Mouse (Mus musculus): ENCODE measurements around the gene Fgfr2. TPM values are rescaled to one million over a fixed set of nuclear protein-coding genes. Genes with fewer than 3 reads are reported as not detected.

The Fgfr2 gene
- total and polyA plus RNA-seq, 2 experiments from 2014 or later: 12.1 to 32.6 TPM

DNA sequence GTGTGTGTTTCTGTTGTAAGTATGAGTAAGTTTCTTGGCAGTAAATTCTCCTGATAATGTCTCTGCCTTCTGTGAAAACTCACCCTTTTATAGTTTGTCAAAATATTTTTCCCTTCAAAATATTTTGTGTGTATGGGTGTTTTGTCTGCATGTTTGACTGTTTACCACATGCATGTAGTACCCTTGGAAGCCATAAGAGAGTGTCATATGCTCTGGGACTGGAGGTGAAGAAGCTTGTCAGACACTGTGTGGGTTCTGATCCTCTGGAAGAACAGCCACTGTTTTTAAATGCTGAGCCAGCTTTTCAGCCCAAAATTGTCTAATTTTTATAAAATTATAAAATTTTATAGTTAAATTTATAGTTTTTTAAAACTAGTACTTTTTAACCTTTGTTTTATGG lies 188.4 kb downstream of the Fgfr2 start:
- no peak overlapping the region for H3K9ac ChIP-seq (replicated peaks; ENCODE audit: low read length, poor library complexity, severe bottlenecking)
- ATAC-seq (ENCODE audit: low FRiP score): no peak
- H3K36me3 ChIP-seq (ENCODE audit: insufficient read depth, low read length): no peaks in the 10 kb centered on the region
- H3K4me1 ChIP-seq (ENCODE audit: insufficient read depth, low read length): no peaks in the 10 kb centered on the region
- H3K4me2 ChIP-seq (ENCODE audit: low read depth, low read length, poor library complexity, severe bottlenecking): no peak overlapping the region
- no peak overlapping the region for H3K4me3 ChIP-seq (ENCODE audit: low read depth, low read length)
- no peaks in the 10 kb centered on the region for H3K9me3 ChIP-seq (ENCODE audit: low read length)
- TF ChIP-seq CTCF (IDR thresholded peaks at IDR 0.05): peak; percentile 41
- no peak for DNase-seq (ENCODE audit: low spot score)
- no peaks in the 10 kb centered on the region for H3K27me3 ChIP-seq (ENCODE audit: insufficient read depth, low read length)
- H3K27ac ChIP-seq (ENCODE audit: low read depth, low read length): no peak overlapping the region

DNA sequence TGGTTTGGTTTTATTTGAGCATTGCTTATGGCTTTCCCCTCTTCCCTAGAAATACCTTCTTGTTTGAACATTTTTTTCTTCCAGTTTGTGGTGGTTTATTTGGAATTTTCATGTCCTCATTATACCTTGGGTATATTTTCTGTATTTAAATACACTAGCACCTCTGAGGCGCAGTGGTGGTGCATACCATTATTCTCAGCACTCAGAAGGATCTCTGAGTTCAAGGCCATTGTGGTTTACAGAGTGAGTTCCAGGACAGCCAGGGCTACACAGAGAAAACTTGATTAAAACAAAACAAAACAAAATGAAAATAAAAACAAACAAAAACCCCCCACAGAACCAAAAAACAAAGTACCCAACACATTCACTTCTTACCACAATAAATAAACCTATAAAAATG lies 189.8 kb downstream of the Fgfr2 start:
- no peak overlapping the region for H3K9ac ChIP-seq (replicated peaks; ENCODE audit: low read length, poor library complexity, severe bottlenecking)
- H3K4me3 ChIP-seq (ENCODE audit: low read depth, low read length): no peak overlapping the region
- H3K27me3 ChIP-seq (ENCODE audit: insufficient read depth, low read length): no peaks in the 10 kb centered on the region
- no peaks in the 10 kb centered on the region for H3K36me3 ChIP-seq (ENCODE audit: insufficient read depth, low read length)
- H3K4me1 ChIP-seq (ENCODE audit: insufficient read depth, low read length): no peaks in the 10 kb centered on the region
- WGBS: 76% methylated on average over 1 of the region's 1 CpGs
- H3K27ac ChIP-seq (ENCODE audit: low read depth, low read length): no peak overlapping the region
- TF ChIP-seq CTCF (IDR thresholded peaks at IDR 0.05): no peak
- no peak for ATAC-seq (ENCODE audit: low FRiP score)
- no peaks in the 10 kb centered on the region for H3K9me3 ChIP-seq (ENCODE audit: low read length)
- no peak for DNase-seq (ENCODE audit: low spot score)
- no peak overlapping the region for H3K4me2 ChIP-seq (ENCODE audit: low read depth, low read length, poor library complexity, severe bottlenecking)

DNA sequence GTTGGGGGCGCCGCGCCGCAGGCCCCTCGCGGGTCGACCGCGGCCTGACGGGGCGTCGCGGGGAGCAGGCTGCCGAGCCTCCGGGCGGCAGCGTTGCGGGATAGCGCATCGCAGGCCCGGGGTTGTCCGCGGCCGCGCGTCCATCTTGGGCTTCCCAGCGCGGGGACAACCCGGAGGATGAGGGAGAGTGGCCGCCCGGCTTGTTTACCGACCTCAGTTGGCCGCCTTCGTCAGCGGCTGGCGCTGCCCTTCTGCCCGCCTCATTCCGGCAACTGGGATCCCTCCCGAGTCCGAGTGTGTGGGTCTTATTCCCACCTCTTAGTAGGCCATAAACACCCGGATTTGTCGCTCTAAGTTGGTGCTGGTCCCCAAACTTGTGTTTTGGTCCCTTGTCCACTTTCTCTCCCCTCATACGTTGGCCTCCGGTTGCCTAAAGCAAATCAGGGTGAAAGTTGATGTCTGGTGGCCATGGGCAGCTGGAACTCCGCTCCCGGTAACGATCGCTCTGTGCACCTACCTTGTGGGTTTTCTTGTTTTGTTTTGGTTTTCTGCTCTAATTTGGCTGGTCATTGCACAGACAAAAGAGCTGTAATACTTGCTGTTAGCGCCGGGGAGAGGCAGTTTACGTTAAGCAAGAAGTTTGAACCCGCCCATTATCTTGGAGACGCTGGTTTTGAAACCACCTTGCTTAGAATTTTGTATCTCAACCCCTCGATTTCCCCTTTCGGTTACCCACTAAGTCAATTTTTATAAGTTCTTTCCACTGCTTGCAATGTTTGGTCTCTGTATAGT lies 191.4 kb downstream of the Fgfr2 start:
- no peaks in the 10 kb centered on the region for H3K9me3 ChIP-seq (ENCODE audit: low read length)
- H3K4me3 ChIP-seq (ENCODE audit: low read depth, low read length): peak overlapping the region; percentile 95
- H3K4me2 ChIP-seq (ENCODE audit: low read depth, low read length, poor library complexity, severe bottlenecking): peak overlapping the region; percentile 58
- ATAC-seq (ENCODE audit: low FRiP score) (peak; percentile 39; the same call in 1 of the 2 replicates), DNase-seq (ENCODE audit: low spot score) (peak; percentile 24)
- no peaks in the 10 kb centered on the region for H3K27me3 ChIP-seq (ENCODE audit: insufficient read depth, low read length)
- no peaks in the 10 kb centered on the region for H3K36me3 ChIP-seq (ENCODE audit: insufficient read depth, low read length)
- H3K9ac ChIP-seq (replicated peaks; ENCODE audit: low read length, poor library complexity, severe bottlenecking): peak overlapping the region; percentile 95
- WGBS: under 1% methylated on average over 52 of the region's 55 CpGs
- peak overlapping the region; percentile 99 for H3K27ac ChIP-seq (ENCODE audit: low read depth, low read length)
- TF ChIP-seq CTCF (IDR thresholded peaks at IDR 0.05): no peak
- no peaks in the 10 kb centered on the region for H3K4me1 ChIP-seq (ENCODE audit: insufficient read depth, low read length)

DNA sequence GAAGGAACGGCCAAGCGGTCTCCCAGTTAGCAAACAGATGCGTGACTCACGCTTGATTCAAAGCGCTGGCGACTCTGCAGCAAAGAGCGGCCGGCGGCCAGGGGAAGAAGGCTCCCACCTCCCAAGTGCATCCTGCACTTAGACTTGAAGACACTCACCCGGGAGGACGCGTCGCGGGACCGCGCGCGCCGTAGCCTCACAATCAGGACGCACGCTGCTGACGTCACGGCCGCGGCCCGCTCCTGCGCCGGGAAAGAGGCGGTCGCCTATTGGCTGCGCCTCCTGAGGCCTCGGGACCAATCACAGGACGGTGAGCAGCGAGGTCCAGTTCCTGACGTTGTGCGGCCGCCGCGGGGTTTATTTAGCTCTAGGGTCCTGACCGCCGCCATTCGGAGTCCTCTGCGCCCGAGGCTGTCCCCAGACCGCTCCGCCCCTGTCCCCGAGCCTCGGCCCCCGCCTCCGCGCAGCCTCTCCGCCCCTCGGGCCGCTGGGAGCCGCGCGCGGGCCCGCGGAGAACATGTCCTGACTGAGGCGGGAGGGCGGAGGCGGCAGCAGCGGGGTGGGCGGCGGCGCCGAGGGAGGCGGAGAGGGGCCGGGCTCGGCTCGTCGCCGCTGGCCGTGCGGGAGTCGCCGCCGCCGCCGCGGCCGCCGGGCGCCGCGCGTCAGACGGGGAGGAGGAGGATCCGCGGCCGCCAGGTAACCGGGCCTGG lies 192.1 kb downstream of the Fgfr2 start, which contains the start of gene Zranb1:
Gene Zranb1 (plus strand): TSS at position 293 of the 710 bp plus-strand sequence.
- H3K27me3 ChIP-seq (ENCODE audit: insufficient read depth, low read length): no peaks in the 10 kb centered on the region
- no peak for TF ChIP-seq CTCF (IDR thresholded peaks at IDR 0.05)
- H3K27ac ChIP-seq (ENCODE audit: low read depth, low read length): peak within 1 kb of the TSS; percentile 99
- WGBS: under 1% methylated on average over 61 of the region's 93 CpGs
- peak within 1 kb of the TSS; percentile 95 for H3K4me3 ChIP-seq (ENCODE audit: low read depth, low read length)
- DNase-seq (ENCODE audit: low spot score) (peak; percentile 99), ATAC-seq (ENCODE audit: low FRiP score) (peak; percentile 100)
- peak within 1 kb of the TSS; percentile 95 for H3K9ac ChIP-seq (replicated peaks; ENCODE audit: low read length, poor library complexity, severe bottlenecking)
- H3K4me2 ChIP-seq (ENCODE audit: low read depth, low read length, poor library complexity, severe bottlenecking): peak within 1 kb of the TSS; percentile 58
- H3K36me3 ChIP-seq (ENCODE audit: insufficient read depth, low read length): no peaks in the 10 kb centered on the region
- H3K9me3 ChIP-seq (ENCODE audit: low read length): no peaks in the 10 kb centered on the region
- no peaks in the 10 kb centered on the region for H3K4me1 ChIP-seq (ENCODE audit: insufficient read depth, low read length)

DNA sequence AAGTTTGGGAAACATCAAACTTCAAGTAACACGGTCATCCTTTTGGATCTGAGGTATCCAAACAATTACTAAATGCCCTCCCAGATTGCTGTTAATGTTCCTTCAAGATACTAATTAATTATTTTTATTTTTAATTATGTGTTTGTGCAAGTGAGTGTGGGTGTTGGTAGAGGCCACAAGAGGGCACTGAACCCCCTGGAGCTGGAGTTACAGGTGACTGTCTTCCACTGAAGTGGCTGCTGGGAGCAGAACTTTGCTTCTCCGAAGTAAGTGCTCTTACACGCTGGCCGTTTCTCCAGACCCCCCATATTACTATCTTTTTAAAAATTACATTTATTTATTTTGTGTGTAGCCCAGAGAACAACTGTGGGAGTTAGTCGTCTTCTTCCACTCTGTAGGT lies 193.1 kb downstream of the Fgfr2 start:
- peak; percentile 43 for TF ChIP-seq CTCF (IDR thresholded peaks at IDR 0.05)
- no peaks in the 10 kb centered on the region for H3K27me3 ChIP-seq (ENCODE audit: insufficient read depth, low read length)
- no peak for DNase-seq (ENCODE audit: low spot score)
- H3K4me1 ChIP-seq (ENCODE audit: insufficient read depth, low read length): no peaks in the 10 kb centered on the region
- H3K4me2 ChIP-seq (ENCODE audit: low read depth, low read length, poor library complexity, severe bottlenecking): peak overlapping the region; percentile 54
- peak overlapping the region; percentile 95 for H3K4me3 ChIP-seq (ENCODE audit: low read depth, low read length)
- no peaks in the 10 kb centered on the region for H3K36me3 ChIP-seq (ENCODE audit: insufficient read depth, low read length)
- 87% methylated on average over 5 of the region's 5 CpGs for WGBS
- no peak for ATAC-seq (ENCODE audit: low FRiP score)
- H3K9me3 ChIP-seq (ENCODE audit: low read length): no peaks in the 10 kb centered on the region
- H3K27ac ChIP-seq (ENCODE audit: low read depth, low read length): no peak overlapping the region
- no peak overlapping the region for H3K9ac ChIP-seq (replicated peaks; ENCODE audit: low read length, poor library complexity, severe bottlenecking)

DNA sequence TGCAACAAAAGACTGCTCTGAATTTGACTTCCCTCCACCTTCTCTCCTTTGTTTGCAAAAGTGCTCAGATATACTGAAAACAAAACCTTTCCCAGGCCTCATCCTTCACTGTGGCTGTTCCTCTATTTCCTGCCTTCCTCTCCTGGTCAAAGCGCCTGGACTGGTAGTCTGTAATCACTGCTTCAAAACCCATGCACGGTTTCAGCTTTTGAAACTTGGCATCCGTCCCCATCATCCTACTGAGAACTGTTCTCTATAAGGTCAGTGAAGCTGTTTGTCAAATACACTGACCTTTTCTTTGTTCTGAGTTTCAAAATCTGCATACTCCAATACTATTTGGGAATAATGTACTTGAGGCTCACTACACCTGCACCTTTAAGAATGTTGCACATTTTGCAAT lies 195.9 kb downstream of the Fgfr2 start:
- Histone ChIP-seq H3K27me3 (ENCODE audit: insufficient read depth, low read length) (no peaks in the 10 kb centered on the region), H3K4me2 (ENCODE audit: low read depth, low read length, poor library complexity, severe bottlenecking) (no peak overlapping the region), H3K4me1 (ENCODE audit: insufficient read depth, low read length) (no peaks in the 10 kb centered on the region), H3K27ac (ENCODE audit: low read depth, low read length) (no peak overlapping the region), H3K4me3 (ENCODE audit: low read depth, low read length) (no peak overlapping the region), H3K9me3 (ENCODE audit: low read length) (no peaks in the 10 kb centered on the region), H3K36me3 (ENCODE audit: insufficient read depth, low read length) (no peaks in the 10 kb centered on the region), H3K9ac (replicated peaks; ENCODE audit: low read length, poor library complexity, severe bottlenecking) (no peak overlapping the region)
- no peak for DNase-seq (ENCODE audit: low spot score)
- 58% methylated on average over 3 of the region's 3 CpGs for WGBS
- no peak for TF ChIP-seq CTCF (IDR thresholded peaks at IDR 0.05)
- ATAC-seq (ENCODE audit: low FRiP score): no peak

All from midbrain, postnatal 0 days (tissue).